Mouse (Mus musculus): ENCODE measurements around the gene Cfap70. TPM values are rescaled to one million over a fixed set of nuclear protein-coding genes. Genes with fewer than 3 reads are reported as not detected.

The Cfap70 gene
- total and polyA plus RNA-seq, 3 experiments, result not detected

DNA sequence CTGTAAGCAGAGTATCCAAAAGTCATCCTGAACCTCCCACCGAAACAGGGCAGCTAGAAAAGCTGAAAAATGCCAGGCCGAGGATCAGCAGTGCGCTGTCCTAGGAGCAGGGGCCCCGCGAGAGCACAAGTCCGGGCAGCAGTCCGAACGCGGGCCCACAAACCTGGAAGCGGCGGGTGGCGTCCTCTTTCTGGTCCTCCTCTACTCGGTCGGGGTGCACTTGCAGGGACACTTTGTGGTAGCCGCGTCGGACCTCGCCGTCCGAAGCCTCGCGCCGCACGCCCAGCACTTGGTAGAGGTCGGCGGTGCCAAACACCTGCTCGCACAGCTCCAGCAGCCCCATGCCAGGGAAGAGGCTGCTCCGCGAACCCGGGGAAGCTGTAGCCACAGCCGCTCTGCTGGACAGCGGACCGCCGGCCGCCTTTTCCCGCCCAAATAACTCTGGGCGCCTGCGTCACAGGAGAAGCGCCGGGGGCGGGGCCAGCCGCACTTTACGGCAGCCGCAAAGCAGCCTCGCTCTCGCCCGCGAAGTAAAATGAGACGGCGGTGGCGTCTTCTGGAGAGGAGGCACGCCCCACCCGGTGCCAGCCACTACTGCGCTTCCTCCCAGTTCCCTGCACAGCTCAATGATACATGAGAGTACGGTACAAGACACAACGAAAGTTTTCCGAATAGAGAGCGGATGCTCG lies 63.4 kb downstream of the Cfap70 start, which contains the start of gene Dnajc9:
Gene Dnajc9 (minus strand): TSS at position 470 of the 689 bp plus-strand sequence.
- H3K27me3 ChIP-seq (ENCODE audit: insufficient read depth, low read length), result no peaks in the 10 kb centered on the region
- ATAC-seq (ENCODE audit: extremely low read depth, insufficient number of reproducible peaks, low FRiP score, poor library complexity, severe bottlenecking) (peak; percentile 45; the same call in 1 of the 2 replicates), DNase-seq (ENCODE audit: low spot score) (peak; percentile 82)
- peak within 1 kb of the TSS; percentile 93 for H3K4me3 ChIP-seq (ENCODE audit: low read depth, low read length)
- no peak for TF ChIP-seq POLR2AphosphoS5 (IDR thresholded peaks at IDR 0.05; ENCODE audit: insufficient replicate concordance, low read depth, low read length)
- TF ChIP-seq GATA1 (IDR thresholded peaks at IDR 0.05; ENCODE audit: borderline replicate concordance, low read length), result no peak
- TF ChIP-seq GATA2 (IDR thresholded peaks at IDR 0.05; ENCODE audit: borderline replicate concordance, low read depth, low read length), result no peak
- TF ChIP-seq CTCF (IDR thresholded peaks at IDR 0.05; ENCODE audit: low read depth, low read length), result no peak
- TF ChIP-seq TAL1 (conservative IDR thresholded peaks at IDR 0.05; ENCODE audit: low read depth, low read length), result no peak
- peaks cover 51% of the 10 kb centered on the region for H3K4me1 ChIP-seq (ENCODE audit: insufficient read depth, low read depth, low read length)
- H3K9me3 ChIP-seq (replicated peaks), result no peaks in the 10 kb centered on the region
- peaks cover 70% of the 10 kb centered on the region for H3K36me3 ChIP-seq (replicated peaks)

DNA sequence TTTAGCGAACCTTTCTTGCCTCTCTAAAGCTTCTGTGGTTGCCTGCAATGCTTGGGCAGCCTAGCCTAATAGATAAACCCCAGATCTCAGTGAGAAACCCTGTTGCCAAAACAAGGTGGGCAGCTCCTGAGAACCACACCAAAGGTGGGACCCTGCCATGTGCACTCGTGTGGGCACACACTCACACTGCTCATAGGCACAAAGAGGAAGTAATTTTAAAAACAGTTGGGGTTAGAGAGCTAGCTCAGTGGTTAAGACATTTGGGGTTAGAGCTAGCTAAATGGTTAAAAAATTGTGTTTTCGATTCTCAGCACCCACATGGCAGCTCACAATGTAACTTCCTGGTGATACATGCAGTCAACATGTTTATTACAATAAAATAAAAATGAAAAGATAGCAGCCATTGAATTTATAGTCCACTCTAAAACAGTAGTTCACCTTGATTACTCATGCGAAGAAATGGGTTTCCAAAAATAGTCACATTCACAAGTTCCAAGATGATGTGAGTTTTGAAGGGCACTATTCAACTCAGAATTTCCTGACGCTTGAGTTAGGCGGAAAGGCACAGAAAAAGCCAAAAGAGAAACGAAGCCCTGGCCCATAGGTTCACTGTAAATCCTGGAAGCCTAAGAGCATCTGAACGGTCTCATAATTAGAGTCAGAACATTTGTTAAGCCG lies 72.1 kb downstream of the Cfap70 start:
- ATAC-seq (ENCODE audit: extremely low read depth, insufficient number of reproducible peaks, low FRiP score, poor library complexity, severe bottlenecking), result no peak

DNA sequence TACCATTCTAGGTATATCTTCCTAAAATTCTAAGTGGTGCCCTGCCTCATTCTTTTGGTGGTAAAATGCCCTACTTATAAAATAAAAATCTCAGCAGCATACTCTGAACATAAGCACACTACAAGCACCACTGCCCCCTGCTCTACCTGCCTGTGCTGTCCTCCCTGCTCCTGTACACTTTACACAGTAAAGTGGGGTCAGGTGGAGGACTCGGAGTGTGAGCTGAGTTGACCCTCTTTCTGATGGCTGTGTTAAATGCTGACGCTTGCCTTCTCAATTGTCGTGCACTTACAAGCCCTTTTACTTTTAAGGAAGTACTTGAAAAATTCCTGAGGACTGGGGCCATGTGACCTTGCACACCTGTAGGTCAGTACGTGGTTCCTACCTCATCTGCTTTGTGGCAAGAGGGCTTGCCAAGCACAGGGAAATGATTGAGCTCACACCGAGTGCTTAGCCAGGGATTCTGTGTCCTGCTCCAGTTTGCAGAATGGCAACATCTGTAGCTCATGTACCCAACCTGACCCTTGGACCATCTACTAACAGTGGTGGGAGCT lies 72.9 kb downstream of the Cfap70 start:
- H3K4me1 ChIP-seq (ENCODE audit: insufficient read depth, low read depth, low read length), result peaks cover 15% of the 10 kb centered on the region; the same call in 1 of the 2 replicates
- H3K36me3 ChIP-seq (replicated peaks), result peaks cover 86% of the 10 kb centered on the region
- no peak for TF ChIP-seq CTCF (IDR thresholded peaks at IDR 0.05; ENCODE audit: low read depth, low read length)
- TF ChIP-seq GATA1 (IDR thresholded peaks at IDR 0.05; ENCODE audit: borderline replicate concordance, low read length), result no peak
- no peak for TF ChIP-seq TAL1 (conservative IDR thresholded peaks at IDR 0.05; ENCODE audit: low read depth, low read length)
- TF ChIP-seq POLR2AphosphoS5 (IDR thresholded peaks at IDR 0.05; ENCODE audit: insufficient replicate concordance, low read depth, low read length), result no peak
- no peak for TF ChIP-seq GATA2 (IDR thresholded peaks at IDR 0.05; ENCODE audit: borderline replicate concordance, low read depth, low read length)
- DNase-seq (ENCODE audit: low spot score) (no peak), ATAC-seq (ENCODE audit: extremely low read depth, insufficient number of reproducible peaks, low FRiP score, poor library complexity, severe bottlenecking) (no peak)
- H3K9me3 ChIP-seq (replicated peaks), result no peaks in the 10 kb centered on the region
- no peak overlapping the region for H3K4me3 ChIP-seq (ENCODE audit: low read depth, low read length)
- H3K27me3 ChIP-seq (ENCODE audit: insufficient read depth, low read length), result no peaks in the 10 kb centered on the region

More for the DNA sequence above, 72.1 kb downstream of the Cfap70 start:
- TF ChIP-seq POLR2AphosphoS5 (IDR thresholded peaks at IDR 0.05; ENCODE audit: insufficient replicate concordance, low read depth, low read length), result no peak
- no peak for TF ChIP-seq TAL1 (conservative IDR thresholded peaks at IDR 0.05; ENCODE audit: low read depth, low read length)
- no peak for TF ChIP-seq GATA2 (IDR thresholded peaks at IDR 0.05; ENCODE audit: borderline replicate concordance, low read depth, low read length)
- TF ChIP-seq CTCF (IDR thresholded peaks at IDR 0.05; ENCODE audit: low read depth, low read length), result no peak
- no peak for TF ChIP-seq GATA1 (IDR thresholded peaks at IDR 0.05; ENCODE audit: borderline replicate concordance, low read length)
- Histone ChIP-seq H3K27me3 (ENCODE audit: insufficient read depth, low read length) (no peaks in the 10 kb centered on the region), H3K36me3 (replicated peaks) (peaks cover 88% of the 10 kb centered on the region), H3K4me3 (ENCODE audit: low read depth, low read length) (no peak overlapping the region), H3K4me1 (ENCODE audit: insufficient read depth, low read depth, low read length) (peaks cover 15% of the 10 kb centered on the region; the same call in 1 of the 2 replicates), H3K9me3 (replicated peaks) (no peaks in the 10 kb centered on the region)
- DNase-seq (ENCODE audit: low spot score), result no peak

DNA sequence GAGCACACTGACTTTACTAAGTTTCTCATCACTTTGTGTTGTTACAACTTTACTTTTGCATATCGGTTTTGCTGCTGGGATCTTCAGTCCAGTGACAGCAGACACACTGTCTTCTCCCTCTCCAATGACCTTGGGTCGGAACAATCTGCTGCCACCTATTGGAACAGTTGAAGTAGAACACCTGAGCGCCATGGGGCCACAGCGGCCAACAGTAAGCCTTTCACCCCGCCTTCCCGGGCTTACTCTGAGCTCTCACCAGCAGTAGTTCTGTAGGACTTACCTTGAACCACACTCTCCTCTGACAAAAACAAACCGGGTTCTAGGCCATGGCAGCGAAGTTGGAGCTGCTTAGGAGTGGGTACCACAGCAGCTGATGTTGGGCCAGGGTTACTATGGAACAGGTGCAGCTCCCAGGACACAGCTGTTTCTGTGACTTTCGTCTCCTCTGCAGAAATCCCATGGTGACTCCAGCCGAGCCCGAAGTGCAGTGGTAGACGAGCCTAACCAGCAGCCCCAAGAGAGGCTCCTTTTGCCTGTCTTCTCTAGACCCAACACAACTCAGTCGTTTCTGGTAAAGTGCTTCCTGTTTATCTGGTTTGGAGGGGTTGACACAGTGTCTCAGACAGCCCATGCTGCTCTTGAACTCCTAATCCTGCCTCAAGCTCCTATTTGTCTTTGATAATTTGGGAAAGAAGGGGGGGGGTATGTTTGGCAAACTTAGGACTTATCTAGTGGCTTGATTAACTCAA lies 73.5 kb downstream of the Cfap70 start:
- TF ChIP-seq CTCF (IDR thresholded peaks at IDR 0.05; ENCODE audit: low read depth, low read length) (0 out of 2 replicates have a peak, but pooled peaks have one; percentile 25), GATA2 (IDR thresholded peaks at IDR 0.05; ENCODE audit: borderline replicate concordance, low read depth, low read length) (no peak)
- peaks cover 85% of the 10 kb centered on the region for H3K36me3 ChIP-seq (replicated peaks)
- H3K4me3 ChIP-seq (ENCODE audit: low read depth, low read length), result no peak overlapping the region
- peaks cover 15% of the 10 kb centered on the region; the same call in 1 of the 2 replicates for H3K4me1 ChIP-seq (ENCODE audit: insufficient read depth, low read depth, low read length)
- H3K9me3 ChIP-seq (replicated peaks), result no peaks in the 10 kb centered on the region
- peak; percentile 28; the same call in 1 of the 2 replicates for ATAC-seq (ENCODE audit: extremely low read depth, insufficient number of reproducible peaks, low FRiP score, poor library complexity, severe bottlenecking)
- peak; percentile 29 for DNase-seq (ENCODE audit: low spot score)
- H3K27me3 ChIP-seq (ENCODE audit: insufficient read depth, low read length), result no peaks in the 10 kb centered on the region

DNA sequence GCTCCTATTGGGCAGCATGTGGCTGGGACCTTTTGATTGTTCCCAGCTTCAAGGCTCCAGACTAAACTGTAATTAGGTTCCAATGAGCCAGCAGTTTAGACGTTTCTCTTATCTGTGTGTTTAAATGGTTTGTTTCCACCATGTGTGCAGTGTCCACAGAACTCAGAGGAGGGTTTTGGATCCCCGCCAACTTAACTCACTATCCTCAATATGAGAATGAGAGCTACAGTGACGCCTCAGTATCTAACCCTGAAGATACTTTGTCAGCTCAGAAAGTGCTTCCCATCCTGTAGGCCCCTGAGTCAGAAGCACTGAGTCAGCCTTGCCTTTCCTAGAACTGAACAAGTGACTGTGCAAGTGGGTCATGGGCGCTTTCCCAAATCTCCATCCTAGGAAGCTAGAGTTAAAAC lies 74.9 kb downstream of the Cfap70 start:
- H3K9me3 ChIP-seq (replicated peaks), result no peaks in the 10 kb centered on the region
- H3K4me1 ChIP-seq (ENCODE audit: insufficient read depth, low read depth, low read length), result peaks cover 15% of the 10 kb centered on the region; the same call in 1 of the 2 replicates
- no peak overlapping the region for H3K4me3 ChIP-seq (ENCODE audit: low read depth, low read length)
- no peak for TF ChIP-seq CTCF (IDR thresholded peaks at IDR 0.05; ENCODE audit: low read depth, low read length)
- TF ChIP-seq GATA2 (IDR thresholded peaks at IDR 0.05; ENCODE audit: borderline replicate concordance, low read depth, low read length), result no peak
- no peak for TF ChIP-seq POLR2AphosphoS5 (IDR thresholded peaks at IDR 0.05; ENCODE audit: insufficient replicate concordance, low read depth, low read length)
- no peak for TF ChIP-seq GATA1 (IDR thresholded peaks at IDR 0.05; ENCODE audit: borderline replicate concordance, low read length)
- no peak for TF ChIP-seq TAL1 (conservative IDR thresholded peaks at IDR 0.05; ENCODE audit: low read depth, low read length)
- H3K36me3 ChIP-seq (replicated peaks), result peaks cover 82% of the 10 kb centered on the region
- no peaks in the 10 kb centered on the region for H3K27me3 ChIP-seq (ENCODE audit: insufficient read depth, low read length)
- DNase-seq (ENCODE audit: low spot score), result no peak
- ATAC-seq (ENCODE audit: extremely low read depth, insufficient number of reproducible peaks, low FRiP score, poor library complexity, severe bottlenecking), result no peak

Data from G1E (cell line).